Mouse (Mus musculus) T-helper 2 cell (primary cell): Measurements from ENCODE around the gene Ttc16.

ENCODE experiments used
- in situ Hi-C: fragments of 300-600 bp; cut with MboI, MseI; formaldehyde crosslinking; loops from one replicate; pipeline ENCODE4 v1.15.1; 2025; ENCODE audit warnings: high pct_unique_total_duplicates

The Ttc16 gene

DNA sequence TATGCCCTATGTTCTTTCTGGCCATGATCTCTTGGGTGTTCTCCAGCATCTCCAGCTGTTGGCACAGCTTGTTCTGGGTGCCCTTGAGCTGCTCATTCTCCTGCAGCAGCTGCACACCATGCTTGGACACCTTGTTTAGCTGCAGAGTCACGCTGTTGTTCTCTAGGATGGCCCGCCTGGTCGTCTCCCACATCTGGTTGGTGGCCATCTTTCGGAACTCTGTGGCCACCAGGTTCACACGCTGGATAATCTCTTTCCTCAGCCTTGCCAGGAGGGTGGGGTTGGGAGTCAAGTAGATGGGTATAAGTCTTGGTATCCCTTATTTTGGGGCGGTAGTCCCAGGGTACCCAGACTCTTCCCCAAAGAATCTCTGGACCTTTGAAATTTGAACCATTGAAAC lies 4.3 kb upstream of the Ttc16 start:
- in situ Hi-C loops, result loop anchor here (5.0 kb wide), 1 partner anchor 78 kb away; no protein-coding TSS in a partner anchor

DNA sequence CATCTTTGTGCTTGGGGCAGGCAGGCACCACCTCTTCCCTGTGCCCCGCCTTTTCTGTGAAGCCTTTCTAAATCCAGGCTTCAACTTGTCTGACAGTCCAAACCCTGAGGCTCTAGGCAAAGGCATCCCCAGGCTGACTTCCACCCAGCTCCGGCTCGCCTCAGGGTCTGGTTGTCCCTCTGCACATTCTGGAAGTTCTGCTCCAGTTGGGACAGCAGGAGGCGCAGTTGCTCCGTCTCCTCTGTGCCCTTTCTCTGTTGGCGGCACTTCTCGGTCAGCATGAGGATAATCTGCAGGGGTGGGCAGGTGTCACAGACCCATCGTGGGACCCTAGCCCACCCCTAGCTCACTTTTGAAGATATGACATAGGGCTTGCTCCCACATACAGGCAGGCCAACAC lies 3.7 kb upstream of the Ttc16 start:
- in situ Hi-C loops, result loop anchor here (5.0 kb wide), 1 partner anchor 78 kb away; no protein-coding TSS in a partner anchor

DNA sequence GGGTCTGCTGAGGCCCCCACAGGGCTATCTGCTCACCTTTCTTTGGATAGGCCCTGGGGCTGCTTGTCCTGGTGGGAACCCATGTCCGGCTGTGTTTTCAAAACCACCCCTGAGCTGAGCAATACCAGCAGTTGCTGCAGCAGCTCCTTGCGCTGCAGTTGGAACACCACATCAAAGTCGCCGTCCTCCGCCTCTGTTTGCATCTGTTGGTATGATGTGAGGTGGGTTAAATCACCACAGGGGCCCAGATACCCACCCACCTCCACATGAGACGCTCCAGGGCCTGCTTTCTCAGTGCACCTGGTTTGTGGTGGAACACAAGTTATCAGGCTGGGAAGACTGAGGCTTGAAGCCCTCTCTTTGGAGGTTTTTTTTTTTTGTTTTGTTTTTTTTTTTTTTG lies 2.6 kb upstream of the Ttc16 start:
- in situ Hi-C loops, result loop anchor here (5.0 kb wide), 1 partner anchor 79 kb away; no protein-coding TSS in a partner anchor

DNA sequence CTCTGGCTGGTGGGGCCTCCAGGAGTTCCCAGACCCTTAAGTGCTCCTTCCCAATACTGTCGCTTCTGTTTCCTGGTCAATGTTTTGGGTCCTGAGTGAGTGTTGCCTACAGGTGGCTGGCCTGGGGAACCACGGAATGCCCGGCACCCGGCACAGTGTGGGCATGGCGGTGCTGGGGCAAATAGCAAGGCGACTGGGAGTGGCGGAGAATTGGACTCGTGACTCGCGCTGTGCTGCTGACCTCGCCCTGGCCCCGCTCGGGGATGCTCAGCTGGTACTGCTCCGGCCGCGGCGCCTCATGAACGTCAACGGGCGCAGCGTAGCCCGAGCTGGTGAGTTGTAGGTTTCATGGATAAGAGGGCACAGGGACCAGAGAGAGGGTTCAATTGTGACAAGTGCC lies 759 bp upstream of the Ttc16 start:
- in situ Hi-C loops, result loop anchor here (5.0 kb wide), 1 partner anchor 81 kb away; no protein-coding TSS in a partner anchor

DNA sequence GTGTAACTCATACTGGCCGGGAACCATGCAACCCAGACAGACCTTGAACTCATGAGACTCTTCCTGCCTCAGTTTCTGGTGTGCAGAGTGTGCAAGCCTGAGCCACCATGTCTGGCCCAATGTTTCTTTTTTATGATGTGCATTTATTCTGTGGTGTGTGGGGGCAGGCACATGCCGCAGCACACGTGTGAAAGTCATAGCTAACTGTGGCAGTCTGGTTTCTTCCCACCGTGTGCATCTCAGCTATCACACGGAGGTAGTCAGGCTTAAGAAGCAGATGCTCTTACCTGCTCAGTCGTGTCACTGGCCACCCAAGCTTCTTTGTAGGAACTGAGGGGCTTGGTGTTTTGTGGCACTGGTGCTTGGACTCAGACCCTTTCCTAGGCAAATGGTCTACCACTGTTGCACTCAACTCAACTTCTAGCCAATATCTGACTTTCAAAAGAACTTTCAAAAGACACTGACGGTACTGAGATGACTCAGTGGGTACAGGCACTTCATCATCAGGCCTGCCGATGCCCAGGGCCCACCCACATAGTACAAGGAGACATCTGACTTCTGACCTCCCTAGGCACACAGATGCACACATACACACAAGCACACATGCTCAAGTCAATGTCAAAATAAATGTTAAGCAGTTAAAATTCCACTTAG lies 2.7 kb downstream of the Ttc16 start:
- in situ Hi-C loops, result no loop called here

DNA sequence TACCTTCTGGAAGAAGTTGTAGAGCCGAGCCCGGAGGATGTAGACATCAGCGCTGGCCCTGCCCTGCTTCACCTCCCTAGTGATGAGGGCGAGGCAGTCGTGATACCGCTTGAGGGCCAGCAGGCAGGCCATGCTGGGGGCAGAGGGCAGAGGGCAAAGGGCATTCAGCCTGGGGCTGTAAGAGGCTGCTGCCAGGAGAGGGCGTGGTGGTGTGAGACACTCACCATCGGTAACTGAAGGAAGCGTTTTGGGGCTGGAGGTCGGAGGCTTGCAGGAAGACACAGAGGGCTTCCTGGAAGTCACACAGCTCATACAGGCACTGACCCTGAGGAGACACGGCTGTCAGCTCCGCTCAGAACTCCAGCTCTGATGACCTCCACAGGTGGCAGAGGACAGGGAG lies 3.5 kb downstream of the Ttc16 start:
- in situ Hi-C loops, result no loop called here

DNA sequence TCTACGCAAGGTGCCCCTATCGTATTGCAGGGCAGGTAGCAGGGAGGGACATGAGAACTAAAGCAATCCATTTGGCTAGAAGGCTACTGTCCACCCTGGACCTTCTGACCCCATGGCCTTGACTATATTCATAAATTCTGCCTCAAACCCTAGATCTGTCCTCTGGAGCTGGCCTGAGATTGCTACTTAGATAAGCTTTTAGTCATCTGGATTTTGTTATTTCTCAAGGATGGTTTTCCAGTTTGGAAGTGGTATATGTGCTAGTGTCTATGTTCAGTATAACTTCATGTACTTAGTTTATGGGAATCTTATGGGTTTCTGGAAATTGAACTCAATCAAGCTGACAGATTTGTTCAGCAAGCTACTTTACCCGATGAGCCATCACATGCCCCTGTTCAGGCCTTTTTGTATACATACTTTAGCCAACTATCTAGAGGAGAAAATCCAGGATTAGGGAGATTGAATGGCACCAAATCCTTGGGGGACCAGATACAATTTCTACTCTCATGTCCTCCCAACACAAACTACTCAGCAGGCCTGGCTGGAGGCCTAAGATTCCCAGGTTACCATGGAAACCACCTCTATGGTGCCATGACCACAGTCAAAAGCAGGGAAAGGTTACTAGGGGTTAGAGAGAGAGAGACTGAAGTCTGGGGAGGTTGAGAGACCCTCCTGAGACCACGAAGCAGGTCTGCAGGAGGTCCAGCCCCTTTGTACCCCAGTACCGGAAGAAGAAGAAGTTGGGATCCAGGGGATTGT lies 5.9 kb downstream of the Ttc16 start:
- in situ Hi-C loops, result no loop called here

DNA sequence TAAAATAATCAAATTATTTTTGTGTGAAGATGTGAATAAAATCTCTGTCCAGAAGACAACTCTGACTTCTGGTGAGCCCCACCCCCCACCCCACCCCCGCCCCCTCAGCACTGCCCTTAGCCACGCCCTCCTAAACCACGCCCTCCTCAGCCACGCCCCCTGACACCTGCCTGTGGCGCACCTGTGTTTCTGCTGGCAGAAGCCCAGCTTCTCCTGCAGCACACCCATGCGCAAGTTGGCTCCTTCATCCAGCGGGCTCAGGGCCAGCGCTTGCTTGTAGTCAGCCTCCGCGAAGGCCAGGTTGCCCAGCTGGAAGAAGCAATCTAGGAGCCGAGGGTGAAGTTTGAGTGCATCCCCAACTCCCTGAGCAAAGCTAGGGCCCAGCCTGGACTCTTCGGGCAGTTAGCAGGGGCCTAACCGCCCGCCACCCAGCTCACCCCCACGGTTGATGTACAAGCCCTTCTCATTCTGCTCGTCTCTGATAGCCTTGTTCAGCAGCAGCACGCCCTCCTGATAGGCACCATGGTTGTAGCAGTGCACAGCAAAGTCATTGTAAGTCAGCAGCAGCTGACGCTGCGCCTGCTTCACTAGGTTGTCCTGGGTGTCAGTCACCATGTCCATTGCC lies 6.7 kb downstream of the Ttc16 start:
- in situ Hi-C loops, result no loop called here

DNA sequence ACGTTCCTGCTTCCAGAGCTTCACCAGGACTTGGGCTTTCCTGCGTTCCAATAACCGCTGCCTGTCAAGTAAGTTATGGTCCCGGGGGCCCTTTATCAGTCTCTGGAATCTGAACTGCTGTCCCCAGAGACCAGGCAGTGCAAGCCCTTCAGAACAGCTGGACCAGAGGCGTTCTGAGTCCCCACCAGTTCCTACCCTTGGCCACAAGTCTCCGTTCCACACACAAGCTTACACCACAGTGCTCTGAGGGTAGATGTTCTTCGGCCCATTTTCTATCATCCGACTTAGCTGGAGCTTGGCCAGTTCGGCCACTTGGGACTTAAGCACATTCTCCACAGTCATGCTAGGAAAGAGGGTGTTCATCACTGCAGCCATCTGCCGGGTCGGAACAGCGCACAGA lies 8.2 kb downstream of the Ttc16 start:
- in situ Hi-C loops, result no loop called here

DNA sequence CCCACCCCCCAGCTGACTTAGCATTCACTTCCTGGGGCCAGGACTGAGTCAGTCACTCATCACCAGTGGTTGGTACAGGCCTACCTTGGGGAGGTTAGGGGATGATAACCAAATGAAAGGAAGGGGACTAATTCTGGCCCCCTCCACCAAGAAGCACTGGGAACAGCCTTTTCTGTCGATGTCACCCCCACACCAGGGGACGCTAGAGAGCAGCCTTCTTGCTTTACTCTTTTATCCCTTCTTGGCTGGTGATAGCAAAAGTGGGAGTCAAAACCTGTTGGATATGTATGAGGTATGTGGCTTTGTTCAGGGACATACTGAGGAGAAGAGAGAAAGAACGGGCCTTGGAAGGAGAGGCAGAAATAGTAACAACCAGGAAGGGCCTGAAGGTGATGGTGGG lies 12.1 kb downstream of the Ttc16 start:
- in situ Hi-C loops, result no loop called here

DNA sequence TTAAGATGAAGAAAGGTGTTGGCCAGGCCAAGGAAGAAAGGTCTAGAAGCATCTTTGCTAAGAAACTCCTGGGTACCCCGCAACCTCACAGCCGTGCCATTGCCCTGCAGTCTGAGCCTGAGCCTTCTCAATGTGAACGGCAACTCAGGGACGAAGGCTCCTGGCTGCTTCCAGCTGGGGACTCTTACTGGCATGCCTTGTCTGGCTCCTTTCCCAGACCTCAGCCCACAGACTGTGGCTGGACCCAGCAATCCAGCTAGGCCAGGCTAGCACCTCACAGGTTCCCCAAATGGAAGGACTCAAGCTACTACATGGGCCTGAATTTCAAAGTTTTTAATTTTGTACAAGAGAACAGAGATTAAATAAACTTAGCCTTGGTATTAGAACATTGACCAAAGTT lies 13.6 kb downstream of the Ttc16 start:
- in situ Hi-C loops, result no loop called here

DNA sequence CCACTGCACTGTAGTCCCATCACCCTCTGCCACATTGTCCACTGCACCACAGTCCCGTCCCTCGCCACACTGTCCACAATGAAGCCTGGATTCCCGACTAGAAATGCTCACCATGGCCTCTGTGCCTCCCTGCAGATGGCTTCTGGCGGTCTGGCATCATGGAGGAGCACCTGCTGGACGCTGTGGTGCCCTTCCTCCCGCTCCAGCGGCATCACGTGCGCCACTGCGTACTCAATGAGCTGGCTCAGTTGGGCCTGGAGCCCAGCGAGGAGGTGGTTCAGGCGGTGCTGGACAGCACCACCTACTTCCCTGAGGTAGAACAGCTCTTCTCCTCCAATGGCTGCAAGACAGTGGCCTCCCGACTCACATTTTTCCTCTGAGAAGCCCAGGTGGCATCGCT lies 14.1 kb downstream of the Ttc16 start:
- in situ Hi-C loops, result no loop called here

DNA sequence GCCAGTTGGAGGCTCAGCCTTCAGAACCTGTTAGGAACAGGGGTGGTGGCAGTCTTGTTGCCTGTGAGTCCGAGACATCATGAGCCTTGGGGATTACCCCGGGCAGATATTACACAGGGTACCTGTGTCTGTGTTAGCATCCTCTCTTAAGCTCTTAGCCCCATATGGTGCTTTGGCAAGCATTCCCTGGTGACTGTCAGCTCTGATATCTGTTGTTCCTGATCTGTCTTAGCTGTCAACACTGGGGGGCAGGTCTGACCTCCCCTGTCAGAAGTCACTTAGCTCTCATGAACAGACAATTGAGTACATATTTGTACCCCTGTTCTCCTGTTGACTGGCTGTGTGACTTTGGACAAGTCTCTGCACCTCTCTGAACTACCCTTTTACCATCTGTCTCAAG lies 16.4 kb downstream of the Ttc16 start:
- in situ Hi-C loops, result no loop called here

DNA sequence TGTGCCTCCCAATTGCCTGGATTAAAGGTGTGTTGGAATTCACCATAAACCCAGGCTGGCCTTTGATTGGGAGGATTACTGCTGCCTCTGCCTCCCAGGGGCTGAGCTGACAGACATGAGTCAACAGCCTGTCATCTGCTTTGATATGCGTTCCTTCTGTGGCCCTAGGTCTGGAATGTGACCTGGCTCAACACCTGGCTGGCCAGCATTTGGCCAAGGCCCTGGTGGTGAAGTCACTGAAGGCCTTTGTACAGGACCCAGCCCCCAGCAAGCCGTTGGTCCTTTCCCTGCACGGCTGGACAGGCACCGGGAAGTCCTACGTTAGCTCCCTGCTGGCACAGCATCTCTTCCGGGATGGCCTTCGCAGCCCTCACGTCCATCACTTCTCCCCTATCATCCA lies 16.9 kb downstream of the Ttc16 start:
- in situ Hi-C loops, result no loop called here

DNA sequence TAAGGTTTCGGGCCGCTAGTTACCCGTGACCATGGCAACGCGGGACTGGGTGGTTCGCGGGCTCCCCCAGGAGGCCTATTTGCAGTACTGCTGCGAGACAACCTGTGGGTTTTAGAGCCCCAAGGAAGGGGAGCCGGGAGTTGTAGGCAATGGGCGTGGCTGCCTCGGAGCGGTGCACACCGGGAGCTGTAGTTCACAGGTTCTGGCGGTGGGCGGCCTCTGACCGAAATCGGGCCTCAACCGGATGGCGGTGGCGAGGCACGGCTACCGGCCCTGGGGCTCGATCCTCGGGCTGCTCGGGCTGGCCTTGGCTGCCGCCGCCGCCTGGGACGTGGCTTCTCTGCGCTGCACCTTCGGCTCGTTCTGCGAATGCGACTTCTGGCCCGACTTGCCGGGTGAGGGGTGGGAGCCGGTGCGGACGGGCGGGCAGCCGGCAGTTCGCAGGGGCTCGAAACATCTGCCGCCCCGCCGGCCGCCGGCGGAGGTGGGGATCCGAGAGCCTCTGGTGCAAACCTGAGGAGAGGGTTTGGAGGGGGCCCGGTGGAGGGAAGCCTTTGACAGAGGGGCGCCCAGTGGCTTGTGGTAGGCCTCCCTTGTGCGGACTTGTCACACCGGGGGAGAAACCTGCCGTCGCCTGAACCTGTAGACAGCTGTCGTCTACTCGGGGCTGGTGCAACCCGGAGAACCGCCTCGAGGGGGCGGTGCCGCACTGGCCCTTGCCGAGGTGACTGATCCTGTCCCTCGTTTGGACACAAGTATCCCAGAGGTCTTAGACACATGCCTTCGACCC lies 18.2 kb downstream of the Ttc16 start, which contains the start of gene Tor2a:
Tor2a (plus strand) TSS at position 179 of the 790 bp plus-strand sequence.
- in situ Hi-C loops, result no loop called here

DNA sequence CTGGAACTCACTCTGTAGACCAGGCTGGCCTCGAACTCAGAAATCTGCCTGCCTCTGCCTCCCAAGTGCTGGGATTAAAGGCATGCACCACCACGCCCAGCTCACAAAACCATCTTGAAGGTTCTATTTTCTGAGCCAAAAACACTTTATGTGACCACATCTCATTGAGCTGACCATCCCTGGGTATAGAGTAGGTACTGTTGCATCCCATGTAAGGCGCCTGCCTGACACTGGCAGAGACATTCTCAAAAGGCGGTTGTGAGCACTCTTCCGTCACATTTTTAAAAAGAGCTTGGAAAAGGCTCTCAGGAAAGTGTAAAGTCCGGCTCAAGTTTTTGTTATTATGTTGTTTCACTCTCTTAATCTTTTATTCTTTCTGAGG lies 18.8 kb downstream of the Ttc16 start:
- in situ Hi-C loops, result no loop called here

DNA sequence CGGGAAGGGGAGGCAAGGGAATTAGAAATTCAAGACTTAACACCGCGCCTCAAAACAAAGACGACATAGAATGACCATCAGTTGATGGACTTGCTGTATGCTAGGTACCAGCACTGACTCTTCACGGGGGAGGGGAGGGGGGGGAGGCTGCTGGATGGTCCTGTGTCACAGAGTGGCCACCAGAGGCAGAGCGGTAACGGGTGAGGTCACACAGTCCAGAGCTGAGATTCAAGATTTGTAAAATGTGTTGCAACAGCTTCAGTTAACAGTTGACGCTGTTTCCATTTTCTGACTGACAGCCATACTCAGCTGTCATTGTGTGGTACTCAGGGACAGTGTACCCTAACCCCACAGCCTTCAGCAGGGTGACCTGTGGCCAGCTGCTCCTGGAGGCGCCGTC lies 23.3 kb downstream of the Ttc16 start:
- in situ Hi-C loops, result no loop called here

DNA sequence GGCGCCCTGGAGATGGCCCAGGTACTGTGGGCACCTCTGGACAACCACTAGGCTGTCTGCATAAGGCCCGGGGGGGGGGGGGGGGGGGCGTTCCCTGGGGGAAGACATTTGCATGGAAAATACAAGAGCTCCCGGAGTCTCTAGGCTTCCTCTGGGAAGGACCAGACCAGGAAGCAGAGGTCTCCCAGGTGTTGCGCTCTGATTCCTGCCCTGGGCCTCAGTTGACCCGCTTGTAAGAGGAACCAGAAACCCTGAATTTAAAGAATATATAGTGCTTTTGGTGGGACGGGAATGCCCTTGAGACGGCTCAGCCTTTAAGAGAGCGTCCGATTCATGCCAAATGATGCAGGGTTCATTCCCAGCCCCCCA lies 23.8 kb downstream of the Ttc16 start:
- in situ Hi-C loops, result no loop called here

DNA sequence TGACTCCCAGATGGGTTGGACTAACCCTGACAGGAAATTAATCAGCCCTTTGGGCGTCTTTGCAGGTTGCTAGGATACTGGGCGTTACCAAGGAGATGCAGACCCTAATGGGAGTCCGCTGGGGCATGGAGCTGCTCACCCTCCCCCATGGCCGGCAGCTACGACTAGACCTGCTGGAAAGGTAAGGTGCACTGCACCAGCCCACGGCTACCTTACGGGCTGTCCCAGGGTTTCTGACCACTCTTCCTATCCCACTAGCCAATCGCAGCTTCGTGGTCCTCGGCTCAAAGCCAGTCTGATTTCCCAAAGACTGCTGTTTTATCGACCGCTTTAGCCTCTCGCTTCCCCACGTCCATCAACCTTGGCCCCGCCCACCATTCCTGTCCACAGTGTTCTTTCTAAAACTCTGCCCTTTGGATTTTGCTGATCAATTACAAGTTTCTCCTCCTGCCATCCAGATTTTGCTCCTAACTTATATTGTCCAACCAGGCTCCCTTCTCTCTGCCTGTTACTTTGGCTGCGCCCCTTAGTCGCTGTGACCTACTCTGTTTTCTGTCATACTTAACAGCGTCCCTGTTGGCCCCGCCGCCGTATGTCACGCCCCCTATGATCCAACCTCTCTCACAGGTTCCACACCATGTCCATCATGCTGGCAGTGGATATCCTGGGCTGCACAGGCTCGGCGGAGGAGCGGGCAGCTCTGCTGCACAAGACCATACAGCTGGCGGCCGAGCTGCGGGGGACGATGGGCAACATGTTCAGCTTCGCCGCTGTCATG lies 24.4 kb downstream of the Ttc16 start:
- in situ Hi-C loops, result no loop called here

DNA sequence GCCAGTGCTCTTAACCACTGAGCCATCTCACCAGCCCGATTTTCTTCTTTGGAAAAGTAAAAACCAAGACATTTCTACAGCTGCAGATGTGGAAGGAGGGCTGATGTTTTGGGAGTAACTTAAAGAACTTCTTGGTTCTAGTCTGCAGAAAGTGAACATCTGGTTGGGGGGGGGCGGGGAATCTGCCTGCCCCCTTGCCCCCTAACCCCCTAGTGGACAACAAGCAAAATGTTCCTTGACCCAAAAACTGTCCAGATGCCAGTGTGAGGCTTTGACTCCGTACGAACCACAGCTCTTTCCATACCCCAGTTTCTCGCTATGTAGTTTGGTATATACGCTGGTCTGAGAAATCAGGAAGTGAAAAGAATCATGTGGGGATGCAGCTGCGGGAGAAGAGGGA lies 25.2 kb downstream of the Ttc16 start:
- in situ Hi-C loops, result no loop called here

DNA sequence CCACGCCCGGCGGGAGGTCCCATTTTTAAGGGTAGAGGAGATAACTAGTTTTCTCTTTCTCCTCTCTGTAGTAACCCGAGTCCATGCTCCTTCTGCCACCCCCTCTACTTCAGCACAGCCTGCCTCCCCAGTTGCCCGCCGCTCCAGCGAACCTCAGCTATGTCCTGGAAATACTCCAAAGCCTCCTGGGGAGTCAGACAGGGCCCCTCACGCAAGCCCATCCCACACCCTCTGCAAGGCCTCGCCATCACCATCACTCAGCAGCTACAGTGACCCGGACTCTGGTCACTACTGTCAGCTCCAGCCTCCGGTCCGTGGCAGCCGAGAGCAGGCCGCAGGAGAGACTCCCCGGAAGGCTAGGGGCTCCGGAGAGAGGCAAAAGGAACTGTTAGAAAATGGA lies 26.4 kb downstream of the Ttc16 start:
- in situ Hi-C loops, result no loop called here
